Mouse (Mus musculus) embryo, embryonic 10.5 days (tissue): ENCODE data around the gene Gm49320.

Source experiments
- DNase-seq: peaks from one replicate; pipeline ENCODE4 v3.0.0-alpha.2; 2015; ENCODE audit warnings: low spot score

The Gm49320 gene

GRCm38 (mm10) chr8:4259125-4259804 is 20.6 kb downstream of the Gm49320 start, which contains the start of gene Ctxn1:
Gene Ctxn1 (minus strand): TSS chr8:4259274.
- DNase-seq = peak; percentile 96

- DNase-seq = no peak
Observed at GRCm38 (mm10) chr8:4259805-4260170, 21.1 kb downstream of the Gm49320 start.

GRCm38 (mm10) chr8:4263105-4263791 is 24.6 kb downstream of the Gm49320 start:
- no peak for DNase-seq

- no peak for DNase-seq
Observed at GRCm38 (mm10) chr8:4265160-4265914, 26.7 kb downstream of the Gm49320 start.

GRCm38 (mm10) chr8:4267627-4268026 is 29.0 kb downstream of the Gm49320 start:
- no peak for DNase-seq

- no peak for DNase-seq
Observed at GRCm38 (mm10) chr8:4269609-4270008, 30.9 kb downstream of the Gm49320 start.

GRCm38 (mm10) chr8:4275275-4276110 is 36.8 kb downstream of the Gm49320 start, which contains the start of gene Timm44:
Gene Timm44 (minus strand): TSS chr8:4275913.
- DNase-seq = peak; percentile 98

GRCm38 (mm10) chr8:4276111-4276465 is 37.4 kb downstream of the Gm49320 start:
- no peak for DNase-seq

- DNase-seq = no peak
Observed at GRCm38 (mm10) chr8:4292738-4293137, 54.1 kb downstream of the Gm49320 start.

GRCm38 (mm10) chr8:4297822-4298221 is 59.2 kb downstream of the Gm49320 start:
- no peak for DNase-seq
